ENCODE assay signal across 15 mouse cellular contexts in the genomic region with DNA sequence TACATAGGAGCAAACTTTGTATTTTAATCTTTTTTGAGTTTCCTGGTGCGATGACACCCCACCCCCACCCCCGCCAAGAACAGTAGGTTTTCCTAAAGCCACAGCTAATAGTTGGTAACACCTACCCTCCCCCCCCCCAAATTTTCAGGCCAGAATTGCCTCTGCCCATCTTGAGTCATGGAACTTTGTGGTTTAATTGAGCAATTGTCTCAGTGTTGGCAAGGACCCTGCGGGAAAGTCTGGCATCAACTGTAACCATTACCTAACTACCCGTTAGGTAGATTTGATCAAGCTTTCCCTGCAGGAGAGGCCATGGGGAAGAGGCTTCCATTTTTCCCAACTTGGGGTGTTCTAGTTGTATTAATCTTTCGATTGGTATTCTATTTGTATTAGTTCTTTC.
"Had no signal": no experiment of that assay in that cellular context is flagged by ENCODE, and none has a peak within 500 bp of the region (broad histone marks: within the 10 kb centered on the region; RNA-seq: fewer than 3 reads in every experiment).

No protein-coding gene starts in this region.

- H3K27ac ChIP-seq: limb, embryonic 12.5 days; liver, embryonic 13.5 days; lung, embryonic 15.5 days; macrophage; midbrain, embryonic 13.5 days; neural tube, embryonic 15.5 days; stomach, postnatal 0 days had no signal

- H3K4me2 ChIP-seq: limb, embryonic 12.5 days; liver, embryonic 13.5 days; lung, embryonic 15.5 days; midbrain, embryonic 13.5 days; neural tube, embryonic 15.5 days had no signal

- H3K9me3 ChIP-seq: limb, embryonic 12.5 days; liver, embryonic 13.5 days; lung, embryonic 15.5 days; midbrain, embryonic 13.5 days; neural tube, embryonic 15.5 days had no signal

- H3K4me3 ChIP-seq: limb, embryonic 12.5 days; liver, embryonic 13.5 days; lung, embryonic 15.5 days; midbrain, embryonic 13.5 days; neural tube, embryonic 15.5 days had no signal

- DNase-seq: kidney, postnatal 14 days; layer of hippocampus, adult 9-11 months; liver; liver, embryonic 13.5 days; liver, postnatal 0 days; lung, postnatal 14 days; right cerebral cortex, adult 18-20 months; right cerebral cortex, postnatal 25 days; thymus, postnatal 4 days had no signal

- H3K4me1 ChIP-seq: limb, embryonic 12.5 days; liver, embryonic 13.5 days; lung, embryonic 15.5 days; midbrain, embryonic 13.5 days; neural tube, embryonic 15.5 days had no signal

- H3K27me3 ChIP-seq: liver, embryonic 13.5 days; lung, embryonic 15.5 days; midbrain, embryonic 13.5 days; neural tube, embryonic 15.5 days had no signal

- H3K36me3 ChIP-seq: limb, embryonic 12.5 days; liver, embryonic 13.5 days; lung, embryonic 15.5 days; midbrain, embryonic 13.5 days; neural tube, embryonic 15.5 days had no signal
